Mouse (Mus musculus): ENCODE results near the gene Adgrd1.

Adgrd1 gene

DNA sequence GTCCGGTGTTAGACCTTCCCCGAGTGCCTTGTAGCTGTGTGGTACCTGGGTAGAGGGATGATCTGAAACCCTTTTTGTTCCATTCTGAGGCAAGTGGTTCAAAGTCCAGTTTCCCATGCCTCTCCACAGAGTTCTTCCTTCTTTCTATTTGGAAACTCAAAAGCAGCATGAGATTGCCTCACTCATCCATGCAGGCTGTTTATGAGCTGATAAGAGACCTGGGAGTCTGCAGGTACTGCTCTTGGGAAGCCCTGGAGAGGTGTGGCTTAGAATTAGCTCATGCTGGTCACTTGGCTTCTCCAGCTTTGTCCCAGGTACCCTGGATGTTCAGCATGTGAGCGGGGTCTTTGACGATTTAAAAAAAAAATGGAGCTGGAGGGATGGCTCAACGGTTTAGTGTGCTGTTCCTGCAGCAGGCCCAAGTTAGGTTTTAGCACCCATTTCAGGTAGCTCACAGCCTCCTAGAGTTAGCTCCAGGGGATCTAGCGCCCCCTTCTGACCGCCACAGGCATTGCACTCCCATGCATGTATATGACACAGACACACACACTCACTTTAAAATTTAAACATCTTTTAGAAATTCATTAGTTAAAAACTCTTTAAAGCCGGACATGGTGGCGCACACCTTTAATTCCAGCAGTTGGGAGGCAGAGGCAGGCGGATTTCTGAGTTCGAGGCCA is 65.0 kb downstream of the Adgrd1 start:
- DNase-seq, result peak; percentile 10

DNA sequence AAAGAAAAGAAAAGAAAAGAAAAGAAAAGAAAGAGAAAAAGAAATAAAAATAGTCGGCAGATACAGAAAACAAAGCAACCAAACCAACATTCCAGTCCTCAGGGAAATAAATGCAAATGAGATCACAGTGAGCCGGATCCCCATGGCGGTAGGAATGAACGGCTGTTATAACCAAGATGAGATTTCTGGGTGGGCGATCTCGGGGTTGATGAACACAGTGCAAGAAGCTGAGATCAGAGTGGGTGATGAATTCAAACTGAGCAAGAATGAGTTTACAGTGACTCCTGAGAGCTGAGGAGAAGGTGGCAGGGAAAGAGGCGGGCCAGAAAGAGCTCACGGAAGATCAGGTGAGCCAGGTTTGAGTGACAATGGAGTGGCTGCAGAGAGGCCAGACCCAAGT is 66.9 kb downstream of the Adgrd1 start:
- no peak for DNase-seq

DNA sequence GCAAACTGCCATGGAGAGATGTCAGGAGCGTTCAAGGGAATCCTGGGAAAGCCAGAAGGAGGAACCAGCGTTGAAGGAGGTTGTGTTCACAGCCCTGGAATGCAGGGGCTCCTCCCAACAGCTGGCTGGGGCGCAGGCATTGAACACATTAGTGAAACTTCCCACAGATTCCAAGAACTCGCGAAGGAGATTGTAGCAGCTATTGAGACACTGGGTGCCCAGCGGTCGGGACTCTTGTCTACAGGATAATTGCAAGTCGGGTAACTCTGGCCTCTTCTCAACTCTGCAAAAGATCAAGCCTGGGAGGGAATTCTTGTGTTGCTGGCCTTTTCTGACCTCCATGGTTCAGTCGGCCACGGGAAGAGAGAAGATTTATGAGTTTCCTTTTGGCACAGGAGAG is 67.5 kb downstream of the Adgrd1 start:
- DNase-seq, result peak; percentile 59

DNA sequence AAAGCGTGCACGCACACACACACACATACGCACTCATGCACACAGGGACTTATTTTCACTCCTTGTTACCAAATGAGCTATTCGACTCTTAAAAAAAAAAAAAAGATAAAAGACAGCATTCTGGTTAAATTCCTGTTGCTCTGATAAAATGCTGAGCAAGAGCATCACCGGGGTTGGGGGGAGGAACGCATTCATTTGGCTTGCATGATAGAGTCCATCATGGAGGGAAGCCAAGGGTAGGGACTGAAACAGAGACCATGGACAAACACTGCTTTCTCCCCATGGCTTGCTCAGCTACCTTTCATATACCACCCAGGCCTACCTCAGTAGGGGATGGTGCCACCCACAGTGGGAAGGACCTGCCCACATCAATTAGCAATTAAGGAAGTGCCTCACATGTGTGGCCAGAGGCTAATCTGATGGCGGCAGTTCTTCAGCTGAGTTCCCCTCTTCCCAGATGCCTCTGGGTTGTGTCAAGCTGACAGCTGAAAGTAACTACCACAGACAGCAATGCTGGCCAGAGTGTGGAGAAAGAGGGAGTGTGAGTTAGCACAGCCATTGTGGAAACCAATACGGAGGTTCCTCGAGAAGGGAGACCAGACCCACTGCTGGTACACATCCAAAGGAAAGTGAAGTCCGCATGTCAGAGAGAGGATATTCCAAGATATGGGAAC is 68.5 kb downstream of the Adgrd1 start:
- DNase-seq, result peak; percentile 21

DNA sequence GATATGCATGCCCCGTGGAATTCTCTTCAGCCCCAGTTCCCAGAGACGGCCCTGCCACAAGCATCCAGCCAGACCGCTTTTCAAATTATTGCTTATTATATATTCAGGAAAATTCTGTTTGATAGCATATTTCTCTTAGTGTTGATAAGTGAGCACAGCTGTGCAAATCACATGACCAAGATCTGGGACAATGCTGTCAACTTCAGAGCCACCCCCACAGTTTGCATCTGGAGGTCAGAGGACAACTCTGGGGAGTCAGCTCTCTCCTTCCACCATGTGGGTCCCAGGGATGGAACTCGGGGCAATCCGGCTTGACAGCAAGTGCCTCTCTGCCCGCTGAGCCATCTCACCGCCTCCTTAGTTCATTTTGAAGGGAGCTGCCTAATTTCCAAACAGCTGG is 69.0 kb downstream of the Adgrd1 start:
- DNase-seq, result peak; percentile 39

DNA sequence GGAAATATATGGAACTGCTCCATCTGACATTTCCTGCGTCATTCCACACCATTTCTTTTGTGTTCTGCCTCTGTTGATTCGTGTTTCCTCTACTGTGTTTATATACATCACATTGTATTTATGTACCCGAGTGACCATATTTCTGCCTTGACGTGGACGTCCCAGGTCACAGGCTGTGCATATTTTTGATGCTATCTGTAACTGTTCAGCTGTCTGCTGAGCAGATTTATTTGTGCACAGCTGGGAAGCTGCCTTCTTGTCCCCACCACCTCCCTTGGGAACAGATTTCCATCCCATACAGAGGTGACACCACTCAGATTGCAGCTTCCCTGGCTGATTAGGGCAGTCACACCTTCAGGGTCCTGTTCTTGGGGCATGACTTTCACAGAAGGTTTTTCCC is 72.5 kb downstream of the Adgrd1 start:
- DNase-seq, result no peak

DNA sequence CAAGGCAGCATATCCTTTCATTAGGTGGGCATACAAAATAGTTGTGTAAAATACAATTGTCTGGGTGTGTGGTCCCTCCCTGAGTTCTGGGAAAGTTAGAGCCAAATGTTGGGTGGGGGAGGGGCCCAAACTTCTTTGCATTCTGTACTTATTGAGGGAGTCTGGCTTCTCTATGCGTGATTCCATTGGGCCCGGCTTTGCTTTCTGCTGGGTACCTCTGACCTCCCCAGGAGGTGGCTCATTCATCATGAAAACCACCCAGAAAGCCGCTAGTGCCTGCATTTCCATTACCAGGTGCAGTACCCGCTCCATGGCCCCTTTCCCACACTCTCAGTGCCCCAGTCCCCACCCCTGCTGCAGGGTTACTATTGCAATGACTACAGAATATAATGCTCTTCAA is 73.0 kb downstream of the Adgrd1 start:
- no peak for DNase-seq

DNA sequence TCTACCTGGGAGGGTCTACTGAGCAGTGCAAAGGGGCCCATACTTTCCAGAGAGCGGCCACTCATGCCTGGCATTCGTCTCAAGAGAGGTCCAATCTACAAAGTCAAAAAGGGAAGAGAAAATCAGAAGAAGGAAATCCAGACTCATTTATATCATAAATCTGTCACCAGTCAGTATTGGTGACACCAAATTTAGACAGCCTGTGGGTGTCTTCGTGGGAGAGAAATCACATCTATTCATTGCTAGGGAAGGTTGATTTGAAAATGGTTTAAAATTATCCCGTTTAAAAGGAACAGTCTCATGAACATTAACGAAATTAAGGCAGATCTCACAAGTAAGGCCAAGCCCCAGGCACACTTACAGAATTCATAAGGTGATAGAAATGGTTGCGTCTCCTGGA is 76.0 kb downstream of the Adgrd1 start:
- DNase-seq, result no peak

DNA sequence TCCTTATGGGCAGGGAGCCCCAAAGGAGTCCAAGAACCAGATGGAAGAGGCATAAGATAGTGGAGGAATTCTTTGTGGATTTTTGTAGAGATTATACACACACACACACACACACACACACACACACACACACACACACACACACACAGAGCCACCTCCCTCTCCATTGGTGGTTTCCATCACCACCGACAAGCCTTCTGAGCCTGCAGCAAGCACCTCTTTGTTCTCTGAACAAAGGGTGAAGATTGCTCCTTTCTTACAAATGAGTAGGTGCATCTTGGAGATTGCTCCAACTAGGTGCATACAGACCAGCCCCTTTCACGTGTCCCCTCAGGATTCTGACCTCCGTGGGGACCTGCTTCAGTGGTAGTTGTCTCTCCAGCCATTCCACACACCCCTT is 79.4 kb downstream of the Adgrd1 start:
- no peak for DNase-seq

DNA sequence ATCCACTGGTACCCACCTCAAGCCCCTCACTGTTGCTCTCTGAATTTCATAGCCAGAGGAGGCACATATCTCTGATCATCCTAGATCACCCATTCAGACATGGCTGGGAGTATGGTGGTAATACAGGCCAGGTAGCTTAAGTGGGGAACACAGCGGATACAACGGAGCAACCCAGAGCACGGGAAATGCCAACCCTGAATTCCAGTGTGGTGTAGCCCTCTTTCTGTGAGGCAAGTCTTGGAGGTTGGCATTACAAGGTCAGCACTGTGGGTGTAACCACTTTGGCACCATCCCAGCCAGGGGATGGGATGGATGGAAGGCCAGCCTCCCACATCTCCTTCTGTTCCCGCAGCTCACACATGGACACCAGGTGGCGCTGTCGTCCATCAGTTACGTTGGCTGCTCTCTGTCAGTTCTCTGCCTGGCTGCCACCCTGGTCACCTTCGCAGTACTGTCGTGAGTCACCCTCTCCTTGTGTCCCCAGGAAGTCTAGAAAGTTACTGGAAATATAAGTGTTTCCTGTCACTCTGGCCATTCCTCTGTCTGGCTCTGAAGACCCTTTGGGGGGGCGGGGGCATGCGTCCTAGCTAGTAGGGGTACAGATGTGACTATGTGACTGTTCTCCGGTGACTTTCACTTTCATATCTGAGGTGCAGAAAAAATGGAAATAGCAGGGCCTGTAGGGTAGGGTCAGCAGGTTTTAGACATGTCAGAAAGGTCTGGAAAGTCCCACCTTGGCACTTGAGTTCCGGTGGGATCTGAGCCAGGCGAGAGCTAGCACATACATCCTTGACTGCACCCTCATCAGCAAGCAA is 81.4 kb downstream of the Adgrd1 start:
- peak; percentile 90 for DNase-seq

DNA sequence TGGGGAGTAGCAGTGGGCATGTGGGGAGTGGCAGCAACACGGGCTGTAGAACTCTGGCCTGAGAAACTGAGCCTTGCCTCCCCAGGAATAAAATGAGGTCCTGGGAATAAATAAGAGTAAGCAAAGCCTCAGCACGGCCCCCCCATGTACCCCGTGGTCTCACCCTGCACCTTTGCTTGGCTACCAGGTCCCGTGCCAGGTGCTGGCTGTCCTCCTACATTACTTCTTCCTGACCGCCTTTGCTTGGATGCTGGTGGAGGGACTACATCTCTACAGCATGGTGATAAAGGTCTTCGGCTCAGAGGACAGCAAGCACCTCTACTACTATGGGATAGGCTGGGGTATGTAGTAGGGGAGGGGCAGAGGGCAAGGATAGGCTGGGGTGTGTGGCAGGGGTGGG is 82.8 kb downstream of the Adgrd1 start:
- DNase-seq, result no peak

DNA sequence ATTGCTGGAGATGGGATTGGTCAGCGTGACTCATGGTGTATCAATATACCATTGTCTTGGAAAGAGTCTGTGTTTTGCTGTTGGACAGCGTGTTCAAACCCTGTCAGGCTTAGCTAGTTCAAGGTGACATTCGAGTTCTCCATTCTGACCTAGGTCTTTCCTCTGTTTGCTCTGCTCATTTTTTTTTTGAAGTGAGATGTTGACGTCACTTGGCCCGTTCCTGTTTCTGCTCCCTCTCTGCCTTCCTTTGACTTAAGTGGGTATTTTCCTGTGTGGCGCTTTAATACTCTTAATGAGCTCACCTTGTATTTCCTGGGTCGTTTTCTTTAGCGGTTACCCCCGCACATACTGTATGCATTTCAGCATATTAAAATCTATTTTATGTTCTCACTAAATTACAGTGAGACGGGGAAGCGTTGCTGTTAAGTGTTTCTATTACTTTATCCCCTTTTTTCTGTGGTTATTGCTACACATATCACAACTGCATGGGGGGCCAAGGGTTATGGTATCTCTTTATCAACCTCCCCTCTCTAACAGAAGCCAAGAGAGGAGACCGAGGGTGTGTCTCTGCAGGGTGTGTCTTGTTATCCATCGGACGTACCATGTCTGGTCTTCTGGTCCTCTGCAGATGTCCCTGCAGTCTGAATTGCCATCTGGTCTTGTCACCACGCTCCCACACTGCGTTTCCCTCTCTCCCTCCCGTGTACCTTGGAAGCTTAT is 83.6 kb downstream of the Adgrd1 start:
- DNase-seq, result no peak

DNA sequence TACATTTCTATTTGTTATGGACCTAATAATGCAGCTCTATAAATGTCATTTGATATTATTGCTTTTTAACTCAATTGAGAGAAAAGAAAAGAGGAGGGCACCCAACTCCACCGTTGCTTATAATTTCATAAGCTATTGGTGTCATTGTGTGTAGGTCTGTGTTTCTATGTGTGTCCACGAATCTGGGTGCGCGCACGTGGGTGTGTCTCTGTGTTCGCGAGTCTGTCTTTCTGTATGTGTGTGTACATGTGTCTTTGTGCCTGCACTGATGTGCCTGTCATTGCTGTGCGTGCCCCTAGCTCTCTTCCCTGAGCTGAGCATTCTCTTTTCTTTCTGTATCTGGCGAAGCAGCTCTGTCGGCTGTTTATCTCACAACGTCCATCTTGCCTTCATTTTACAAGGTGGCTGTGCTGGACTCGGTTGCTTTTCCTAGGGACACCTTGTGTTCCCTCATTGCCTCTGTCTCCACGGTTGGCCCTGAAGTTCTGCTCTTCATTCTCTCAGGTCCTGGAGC is 84.2 kb downstream of the Adgrd1 start:
- no peak for DNase-seq

DNA sequence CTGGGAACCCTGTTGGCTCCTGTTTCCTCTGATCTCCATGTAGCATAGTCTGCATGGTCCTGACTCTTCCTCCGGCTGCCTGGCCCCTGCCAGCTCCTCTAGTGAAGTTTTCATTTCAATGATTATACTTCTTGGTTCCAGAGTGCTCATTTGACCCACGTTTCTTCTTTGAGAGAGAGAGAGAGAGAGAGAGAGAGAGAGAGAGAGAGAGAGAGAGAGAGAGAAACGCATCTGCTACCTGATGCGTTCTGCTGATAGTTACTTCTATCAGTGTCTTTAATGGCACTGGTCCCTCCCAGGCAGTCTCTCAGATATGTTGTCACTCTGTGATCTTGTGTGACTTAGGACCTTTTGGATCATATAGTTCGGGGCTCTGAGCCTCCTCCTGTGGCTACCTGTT is 84.9 kb downstream of the Adgrd1 start:
- no peak for DNase-seq

DNA sequence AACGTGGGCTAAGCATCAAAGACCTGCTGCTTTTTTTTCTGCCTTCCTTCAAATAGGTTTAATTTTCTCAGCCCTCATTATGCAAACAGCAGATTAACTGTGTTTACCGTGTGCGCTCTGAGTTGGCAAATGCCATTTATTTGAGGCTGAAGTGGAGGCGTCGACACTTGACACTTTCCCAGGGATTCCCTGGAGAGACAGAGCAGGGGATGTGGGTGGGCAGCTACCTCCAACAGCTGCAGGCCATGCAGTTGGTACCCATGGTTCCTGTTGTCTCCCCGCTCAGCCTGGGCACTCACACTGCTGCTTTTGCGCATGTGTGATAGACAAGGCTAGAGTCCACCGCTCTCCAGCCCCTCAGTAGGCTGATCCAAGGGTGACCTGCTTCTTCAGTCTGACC is 86.0 kb downstream of the Adgrd1 start:
- DNase-seq, result no peak

DNA sequence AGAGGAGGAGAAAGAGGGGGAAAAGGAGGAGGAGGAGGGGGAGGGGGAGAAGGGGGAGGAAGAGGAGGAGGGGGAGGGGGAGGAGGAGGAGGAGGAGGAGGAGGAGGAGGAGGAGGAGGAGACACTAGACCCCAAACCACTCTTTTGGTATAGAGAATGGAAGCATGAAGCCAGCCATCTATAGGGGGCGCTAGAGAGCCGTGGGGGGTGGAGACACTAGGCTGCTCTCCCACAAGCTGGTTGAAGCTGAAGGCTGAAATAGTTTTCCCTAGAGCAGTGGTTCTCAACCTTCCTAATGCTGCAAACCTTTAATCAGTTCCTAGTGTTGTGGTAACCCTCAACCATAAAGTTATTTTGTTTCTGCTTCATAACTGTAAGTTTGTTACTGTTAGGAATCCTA is 89.7 kb downstream of the Adgrd1 start:
- DNase-seq, result peak; percentile 51

DNA sequence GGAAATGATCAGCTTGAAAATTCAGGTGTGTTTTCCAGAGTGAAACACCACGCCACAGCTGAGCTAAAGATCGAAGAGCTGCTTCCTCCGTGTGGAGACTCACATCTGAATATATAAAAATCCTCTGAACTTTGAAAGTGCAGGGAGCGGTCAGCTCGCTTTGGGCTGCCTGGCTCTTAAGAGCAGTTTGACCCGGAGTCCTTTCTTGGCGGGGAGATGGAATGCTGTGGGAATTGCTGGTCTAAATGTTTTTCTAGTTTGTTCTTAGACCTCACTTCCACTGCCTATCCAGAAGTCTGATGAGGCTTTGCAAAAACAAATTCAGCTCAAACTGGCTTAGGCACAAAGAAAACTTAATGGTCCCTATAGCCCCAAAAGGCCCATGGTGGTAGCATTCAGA is 90.4 kb downstream of the Adgrd1 start:
- no peak for DNase-seq

DNA sequence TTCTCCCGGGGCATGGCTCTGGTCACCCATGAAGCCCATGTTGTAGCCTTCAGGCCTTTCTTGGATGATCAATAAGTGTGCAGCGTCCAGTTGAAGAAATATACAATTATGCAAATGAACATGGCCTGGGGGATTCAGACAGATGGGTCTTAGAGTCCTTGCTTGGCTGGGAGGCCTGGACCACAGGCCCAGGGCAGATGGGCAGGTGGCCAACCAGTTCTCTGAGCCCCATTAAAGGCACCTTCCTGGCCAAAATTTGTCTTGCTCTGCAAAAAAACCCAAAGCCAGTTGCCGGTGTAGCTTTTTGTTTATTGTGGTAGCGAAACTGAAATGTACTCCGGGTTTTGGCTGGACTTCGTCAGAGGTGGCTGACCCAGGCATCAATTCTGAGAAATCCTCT is 92.5 kb downstream of the Adgrd1 start:
- no peak for DNase-seq

DNA sequence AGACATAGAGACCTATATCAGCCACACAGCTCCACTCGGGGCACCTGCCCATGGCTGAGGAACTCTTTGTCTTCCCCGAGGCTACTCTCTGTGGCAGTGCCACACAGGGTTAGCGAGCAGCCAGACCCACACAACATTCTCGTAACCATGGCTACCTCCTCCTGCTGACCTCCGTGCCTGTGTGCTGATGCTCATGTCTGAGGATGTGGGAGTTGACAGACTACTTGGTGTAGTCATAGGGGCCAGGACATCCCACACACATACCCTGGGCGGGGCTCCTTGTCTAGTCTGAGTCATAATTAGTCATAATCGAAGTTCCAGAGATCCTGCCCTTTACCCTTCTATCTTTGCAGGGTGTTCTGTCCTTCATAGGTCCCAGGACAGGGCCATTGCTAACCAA is 93.5 kb downstream of the Adgrd1 start:
- peak; percentile 7 for DNase-seq

DNA sequence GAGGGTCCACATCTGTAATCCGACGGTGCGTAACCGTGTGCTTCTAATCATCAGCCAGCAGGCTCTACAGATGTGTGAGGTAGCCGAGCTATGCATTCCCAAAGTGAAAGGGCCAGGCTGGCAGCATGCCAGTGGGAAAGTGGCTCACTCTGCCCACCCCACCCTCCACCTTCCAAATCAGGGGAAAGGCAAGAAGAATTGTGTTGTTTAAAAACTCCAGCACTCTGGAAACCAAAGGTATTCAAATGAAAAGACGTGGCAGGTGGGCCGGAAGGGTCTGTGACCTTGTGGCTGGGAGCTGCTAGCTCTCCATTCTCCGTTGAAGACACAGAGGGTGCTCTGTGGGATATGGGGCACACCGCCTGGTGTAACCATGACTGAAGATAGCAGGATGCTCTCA is 100.0 kb downstream of the Adgrd1 start:
- no peak for DNase-seq

DNA sequence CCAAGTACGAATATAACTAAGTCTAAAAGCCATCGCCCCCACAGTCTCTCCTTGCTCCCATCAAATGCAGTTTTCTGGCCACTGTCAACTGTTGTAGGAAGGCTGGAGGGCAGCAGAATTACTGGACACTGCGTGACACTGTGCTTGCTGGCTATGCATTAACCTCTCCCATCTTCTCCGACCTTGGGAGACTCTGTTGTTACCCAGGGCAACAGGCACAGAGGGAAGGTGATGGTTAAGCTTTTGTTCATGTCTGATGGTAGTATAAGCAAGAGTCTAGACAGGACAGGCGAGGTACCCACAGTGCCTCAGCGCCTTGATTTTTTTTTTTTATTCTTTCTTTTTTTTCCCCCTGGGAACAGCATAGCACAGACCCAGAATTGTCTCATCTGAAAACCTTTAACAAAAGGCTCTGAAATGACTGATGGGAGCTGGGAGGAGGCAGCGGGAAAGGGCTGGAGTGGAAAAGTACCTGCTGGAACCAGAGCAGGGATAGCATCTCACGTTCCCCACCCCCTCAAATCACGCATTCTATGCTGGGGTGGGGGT is 100.5 kb downstream of the Adgrd1 start:
- no peak for DNase-seq

DNA sequence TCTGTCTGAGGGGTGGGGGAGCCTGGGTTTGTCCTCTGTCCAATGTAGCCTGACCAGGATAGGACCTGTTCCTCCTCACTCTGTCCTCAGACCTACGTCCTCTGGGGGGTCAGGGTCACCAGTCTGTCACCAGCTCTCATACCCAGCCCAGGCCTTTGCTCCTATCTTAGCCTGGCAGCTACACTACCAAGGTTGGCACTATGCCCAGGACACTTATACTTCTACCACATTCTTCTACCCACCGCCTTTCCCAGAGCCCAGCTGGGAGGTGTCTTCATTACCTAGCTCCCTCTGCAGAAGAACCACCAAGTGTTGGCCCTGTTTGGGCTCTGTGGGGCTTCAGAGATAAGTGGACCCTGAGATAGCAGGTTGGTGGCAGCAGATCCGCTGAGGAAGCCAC is 103.6 kb downstream of the Adgrd1 start:
- DNase-seq, result peak; percentile 32

DNA sequence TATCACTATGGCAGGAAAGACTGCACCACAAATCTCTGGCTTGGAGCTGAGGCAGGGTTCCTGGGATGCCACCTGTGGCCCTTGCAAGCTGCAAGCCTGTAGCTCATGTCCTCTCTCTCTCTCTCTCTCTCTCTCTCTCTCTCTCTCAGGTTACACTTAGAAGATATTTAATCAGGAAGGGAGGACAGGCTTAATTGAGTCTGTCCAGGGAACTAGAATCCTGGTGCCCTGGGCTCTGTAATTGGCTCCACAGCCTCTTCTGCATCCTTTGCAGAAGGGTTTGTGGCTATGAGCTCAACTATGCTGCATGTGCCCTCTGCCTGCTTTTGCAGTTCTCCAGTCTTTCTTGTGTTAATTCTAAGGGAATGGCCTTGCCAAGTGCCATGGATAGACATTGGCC is 111.7 kb downstream of the Adgrd1 start:
- no peak for DNase-seq
